Mouse (Mus musculus): ENCODE results near the gene Dcst1. TPM values are rescaled to one million over a fixed set of nuclear protein-coding genes. Genes with fewer than 3 reads are reported as not detected.

Gene Dcst1
- polyA plus RNA-seq, 1 experiment from 2014 or later, result 0.70 TPM

DNA sequence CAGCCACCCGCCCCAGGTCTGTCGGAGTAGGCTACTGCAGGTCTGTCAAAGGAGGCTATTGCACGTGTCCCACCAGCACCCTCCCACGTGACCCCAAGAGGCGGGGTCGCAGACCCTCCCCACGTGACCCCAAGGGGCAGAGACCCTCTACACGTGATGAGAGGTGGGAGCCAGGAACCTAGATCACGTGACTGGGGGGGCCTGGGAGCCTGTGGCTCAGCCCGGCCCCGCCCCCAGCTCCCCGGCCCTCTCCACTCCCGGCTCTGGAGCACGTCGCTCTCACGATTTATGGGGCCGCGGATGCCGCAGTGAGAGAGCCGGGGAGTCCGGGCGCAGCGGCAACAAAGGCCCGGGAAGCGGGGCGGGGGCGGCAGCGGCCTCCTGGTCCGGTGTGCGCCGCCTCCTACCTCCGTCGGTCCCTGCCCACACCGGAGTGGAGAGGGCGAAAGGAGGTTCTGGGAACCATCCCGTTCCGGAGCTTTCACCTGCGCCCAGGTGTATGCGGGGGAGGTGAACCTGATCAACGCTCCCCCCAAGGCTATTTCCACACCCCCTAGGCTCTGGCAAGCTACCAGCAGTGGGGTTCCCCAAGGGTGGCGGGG lies 44.4 kb downstream of the Dcst1 start:
- peak; percentile 2; the same call in 1 of the 2 replicates for ATAC-seq (ENCODE audit: insufficient read depth, low FRiP score)
- Histone ChIP-seq H3K27me3 (ENCODE audit: control insufficient read depth, insufficient read depth, low read length) (peaks cover 32% of the 10 kb centered on the region), H3K27ac (ENCODE audit: low read length) (no peak overlapping the region), H3K4me1 (ENCODE audit: control insufficient read depth, insufficient read depth, low read length) (peaks cover 48% of the 10 kb centered on the region), H3K9ac (ENCODE audit: low read length) (peak overlapping the region; percentile 67), H3K4me2 (ENCODE audit: low read depth, low read length) (peak overlapping the region; percentile 84), H3K36me3 (ENCODE audit: control insufficient read depth, insufficient read depth, low read length) (no peaks in the 10 kb centered on the region), H3K9me3 (replicated peaks; ENCODE audit: control insufficient read depth, low read length) (no peaks in the 10 kb centered on the region), H3K4me3 (replicated peaks; ENCODE audit: low read length) (peak overlapping the region; percentile 59)
- WGBS, result 1% methylated on average over 40 of the region's 41 CpGs

DNA sequence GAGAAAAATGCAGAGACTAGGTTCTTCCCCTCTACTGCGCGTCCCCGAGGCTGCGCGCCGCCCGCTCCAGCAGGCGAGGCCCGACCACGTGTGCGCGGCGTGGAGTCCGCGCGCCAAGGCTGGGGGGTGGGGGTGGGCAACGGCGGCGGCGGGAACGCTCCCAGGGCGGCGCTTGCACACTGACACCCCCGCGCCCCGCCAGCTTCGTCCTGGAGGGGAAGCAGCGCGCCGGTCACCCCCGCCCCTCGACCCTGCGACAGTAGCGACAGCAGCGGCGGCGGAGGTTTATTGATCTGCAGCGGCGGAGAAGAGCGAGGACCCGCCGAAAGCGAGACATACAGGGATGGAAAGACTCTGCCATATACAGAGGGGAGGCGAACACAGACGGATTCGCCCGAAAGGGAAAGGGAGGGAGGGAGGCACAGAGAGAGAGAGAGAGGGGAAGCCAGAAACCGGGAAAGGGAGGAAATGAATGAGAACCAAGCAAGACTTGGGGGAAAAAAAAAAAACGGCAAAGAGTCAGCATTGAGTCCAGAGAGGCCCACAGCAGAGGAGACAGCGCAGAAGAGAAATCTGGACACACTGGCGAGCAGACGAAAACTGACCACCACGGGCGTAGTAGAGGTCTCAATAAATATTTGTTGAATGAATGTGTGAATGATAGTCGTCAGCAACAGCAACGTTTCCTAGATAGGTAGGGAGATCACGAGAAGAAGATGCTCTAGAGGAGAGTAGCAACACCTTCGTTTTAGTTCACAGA lies 45.3 kb downstream of the Dcst1 start:
- H3K27ac ChIP-seq (ENCODE audit: low read length), result no peak overlapping the region
- H3K9ac ChIP-seq (ENCODE audit: low read length), result peak overlapping the region; percentile 68
- 1% methylated on average over 58 of the region's 58 CpGs for WGBS

DNA sequence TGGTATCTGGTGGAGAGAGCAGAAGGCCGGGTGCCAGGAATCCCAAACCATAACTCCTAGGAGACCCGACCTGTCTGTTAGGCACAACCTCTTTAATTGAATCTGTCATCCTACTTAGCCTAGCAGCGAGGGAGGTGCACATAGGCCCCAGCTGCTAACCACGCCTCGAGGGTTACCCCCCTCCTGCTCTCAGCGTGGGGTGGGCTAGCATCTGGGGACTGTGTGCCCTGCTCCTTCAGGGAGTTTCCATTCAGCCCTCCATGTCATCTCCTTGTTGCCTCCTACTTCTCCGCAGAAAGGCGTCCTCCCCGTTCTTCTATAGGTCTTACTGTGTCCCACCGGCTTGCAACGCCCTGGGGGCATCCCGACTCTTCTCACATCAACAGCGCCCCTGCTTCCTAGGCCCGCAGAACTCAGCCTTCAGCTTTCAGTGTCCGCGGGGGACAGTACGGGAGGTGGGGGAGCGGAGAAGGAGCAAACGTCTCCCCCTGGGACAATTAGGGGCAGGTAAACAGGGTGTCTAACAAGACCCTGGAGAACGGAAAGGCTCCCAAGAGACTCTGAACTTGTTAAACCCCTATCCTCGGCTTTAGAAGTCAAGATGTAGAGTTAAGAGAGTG lies 46.0 kb downstream of the Dcst1 start:
- no peak for ATAC-seq (ENCODE audit: insufficient read depth, low FRiP score)
- Histone ChIP-seq H3K4me2 (ENCODE audit: low read depth, low read length) (peak overlapping the region; percentile 84), H3K9ac (ENCODE audit: low read length) (peak overlapping the region; percentile 68), H3K27ac (ENCODE audit: low read length) (no peak overlapping the region), H3K36me3 (ENCODE audit: control insufficient read depth, insufficient read depth, low read length) (no peaks in the 10 kb centered on the region), H3K4me1 (ENCODE audit: control insufficient read depth, insufficient read depth, low read length) (peaks cover 60% of the 10 kb centered on the region), H3K4me3 (replicated peaks; ENCODE audit: low read length) (peak overlapping the region; percentile 59), H3K9me3 (replicated peaks; ENCODE audit: control insufficient read depth, low read length) (no peaks in the 10 kb centered on the region), H3K27me3 (ENCODE audit: control insufficient read depth, insufficient read depth, low read length) (peaks cover 32% of the 10 kb centered on the region)
- 20% methylated on average over 21 of the region's 21 CpGs for WGBS

More for the DNA sequence above, 45.3 kb downstream of the Dcst1 start:
- no peaks in the 10 kb centered on the region for H3K9me3 ChIP-seq (replicated peaks; ENCODE audit: control insufficient read depth, low read length)
- peak overlapping the region; percentile 59 for H3K4me3 ChIP-seq (replicated peaks; ENCODE audit: low read length)
- H3K27me3 ChIP-seq (ENCODE audit: control insufficient read depth, insufficient read depth, low read length), result peaks cover 32% of the 10 kb centered on the region
- no peaks in the 10 kb centered on the region for H3K36me3 ChIP-seq (ENCODE audit: control insufficient read depth, insufficient read depth, low read length)
- peaks cover 57% of the 10 kb centered on the region for H3K4me1 ChIP-seq (ENCODE audit: control insufficient read depth, insufficient read depth, low read length)
- H3K4me2 ChIP-seq (ENCODE audit: low read depth, low read length), result peak overlapping the region; percentile 84
- no peak for ATAC-seq (ENCODE audit: insufficient read depth, low FRiP score)

DNA sequence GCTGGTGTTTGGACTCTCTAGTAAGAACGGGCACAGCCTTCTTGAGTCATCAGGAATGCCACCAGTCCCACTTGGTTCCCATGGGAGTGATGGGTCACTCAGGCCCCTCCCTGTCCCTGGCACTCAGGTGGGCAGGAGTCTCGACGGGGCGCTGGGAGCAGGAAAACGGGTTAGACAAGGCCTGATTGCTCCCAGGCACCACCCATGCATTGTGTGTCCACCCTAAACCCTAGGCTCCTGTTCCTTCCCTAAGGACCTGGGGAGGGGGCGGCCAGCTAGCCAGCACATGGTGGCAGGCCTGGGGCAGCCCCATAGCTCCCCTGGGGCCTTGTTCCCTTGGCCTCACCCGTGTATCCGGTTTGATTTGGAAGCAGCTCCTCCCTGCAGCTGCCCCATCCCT lies 46.7 kb downstream of the Dcst1 start:
- 67% methylated on average over 8 of the region's 8 CpGs for WGBS
- H3K27me3 ChIP-seq (ENCODE audit: control insufficient read depth, insufficient read depth, low read length), result peaks cover 32% of the 10 kb centered on the region
- H3K9ac ChIP-seq (ENCODE audit: low read length), result no peak overlapping the region

DNA sequence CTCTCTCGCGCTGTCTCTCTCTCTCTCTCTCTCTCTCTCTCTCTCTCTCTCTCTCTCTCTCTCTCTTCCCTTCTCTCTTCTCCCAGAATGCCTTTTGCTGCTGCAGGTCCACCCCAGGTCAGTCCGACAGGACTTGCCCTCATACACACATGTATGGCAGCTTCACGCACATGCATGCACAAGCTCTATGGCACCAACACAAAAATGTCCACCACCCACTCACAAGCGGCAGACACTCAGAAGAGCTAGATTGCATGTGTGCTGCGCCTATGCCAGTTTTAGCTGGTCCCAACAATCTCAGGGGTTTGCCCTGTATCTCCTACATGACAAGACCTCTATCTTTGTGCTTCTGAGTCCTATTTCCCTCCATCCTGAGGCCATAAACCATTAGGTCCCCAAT lies 47.8 kb downstream of the Dcst1 start:
- 58% methylated on average over 6 of the region's 6 CpGs for WGBS
- Histone ChIP-seq H3K4me2 (ENCODE audit: low read depth, low read length) (no peak overlapping the region), H3K4me3 (replicated peaks; ENCODE audit: low read length) (no peak overlapping the region), H3K9me3 (replicated peaks; ENCODE audit: control insufficient read depth, low read length) (no peaks in the 10 kb centered on the region), H3K27ac (ENCODE audit: low read length) (no peak overlapping the region), H3K27me3 (ENCODE audit: control insufficient read depth, insufficient read depth, low read length) (peaks cover 32% of the 10 kb centered on the region), H3K9ac (ENCODE audit: low read length) (no peak overlapping the region), H3K4me1 (ENCODE audit: control insufficient read depth, insufficient read depth, low read length) (peaks cover 58% of the 10 kb centered on the region), H3K36me3 (ENCODE audit: control insufficient read depth, insufficient read depth, low read length) (no peaks in the 10 kb centered on the region)
- ATAC-seq (ENCODE audit: insufficient read depth, low FRiP score), result no peak

More for the DNA sequence above, 46.7 kb downstream of the Dcst1 start:
- peaks cover 60% of the 10 kb centered on the region for H3K4me1 ChIP-seq (ENCODE audit: control insufficient read depth, insufficient read depth, low read length)
- H3K27ac ChIP-seq (ENCODE audit: low read length), result no peak overlapping the region
- H3K4me3 ChIP-seq (replicated peaks; ENCODE audit: low read length), result no peak overlapping the region
- no peak for ATAC-seq (ENCODE audit: insufficient read depth, low FRiP score)
- no peaks in the 10 kb centered on the region for H3K9me3 ChIP-seq (replicated peaks; ENCODE audit: control insufficient read depth, low read length)
- H3K36me3 ChIP-seq (ENCODE audit: control insufficient read depth, insufficient read depth, low read length), result no peaks in the 10 kb centered on the region
- H3K4me2 ChIP-seq (ENCODE audit: low read depth, low read length), result no peak overlapping the region

DNA sequence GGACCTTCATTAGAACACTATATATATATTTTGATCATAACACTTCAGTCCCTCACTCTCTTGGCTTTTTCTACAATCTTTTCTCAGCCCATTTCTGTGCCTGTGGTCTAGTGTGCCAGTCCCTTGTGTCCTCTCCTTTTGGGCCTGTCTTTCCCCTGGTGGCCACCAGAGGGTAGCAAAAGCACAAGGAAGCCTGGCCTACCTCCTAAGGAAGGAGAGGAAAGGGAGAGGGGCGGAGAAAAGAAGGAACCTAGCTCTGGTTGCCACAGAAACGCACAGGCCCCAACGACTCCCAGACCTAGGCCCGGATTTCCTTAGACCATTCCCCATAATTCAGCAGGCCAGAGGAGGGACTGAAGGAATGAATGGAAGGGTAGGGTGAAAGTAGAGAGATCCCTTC lies 48.2 kb downstream of the Dcst1 start:
- WGBS, result 2% methylated on average over 4 of the region's 4 CpGs
- Histone ChIP-seq H3K4me2 (ENCODE audit: low read depth, low read length) (peak overlapping the region; percentile 70), H3K27ac (ENCODE audit: low read length) (peak overlapping the region; percentile 63), H3K9ac (ENCODE audit: low read length) (no peak overlapping the region), H3K27me3 (ENCODE audit: control insufficient read depth, insufficient read depth, low read length) (peaks cover 32% of the 10 kb centered on the region), H3K4me1 (ENCODE audit: control insufficient read depth, insufficient read depth, low read length) (peaks cover 55% of the 10 kb centered on the region), H3K4me3 (replicated peaks; ENCODE audit: low read length) (peak overlapping the region; percentile 42), H3K9me3 (replicated peaks; ENCODE audit: control insufficient read depth, low read length) (no peaks in the 10 kb centered on the region), H3K36me3 (ENCODE audit: control insufficient read depth, insufficient read depth, low read length) (no peaks in the 10 kb centered on the region)
- peak; percentile 41; the same call in 1 of the 2 replicates for ATAC-seq (ENCODE audit: insufficient read depth, low FRiP score)

DNA sequence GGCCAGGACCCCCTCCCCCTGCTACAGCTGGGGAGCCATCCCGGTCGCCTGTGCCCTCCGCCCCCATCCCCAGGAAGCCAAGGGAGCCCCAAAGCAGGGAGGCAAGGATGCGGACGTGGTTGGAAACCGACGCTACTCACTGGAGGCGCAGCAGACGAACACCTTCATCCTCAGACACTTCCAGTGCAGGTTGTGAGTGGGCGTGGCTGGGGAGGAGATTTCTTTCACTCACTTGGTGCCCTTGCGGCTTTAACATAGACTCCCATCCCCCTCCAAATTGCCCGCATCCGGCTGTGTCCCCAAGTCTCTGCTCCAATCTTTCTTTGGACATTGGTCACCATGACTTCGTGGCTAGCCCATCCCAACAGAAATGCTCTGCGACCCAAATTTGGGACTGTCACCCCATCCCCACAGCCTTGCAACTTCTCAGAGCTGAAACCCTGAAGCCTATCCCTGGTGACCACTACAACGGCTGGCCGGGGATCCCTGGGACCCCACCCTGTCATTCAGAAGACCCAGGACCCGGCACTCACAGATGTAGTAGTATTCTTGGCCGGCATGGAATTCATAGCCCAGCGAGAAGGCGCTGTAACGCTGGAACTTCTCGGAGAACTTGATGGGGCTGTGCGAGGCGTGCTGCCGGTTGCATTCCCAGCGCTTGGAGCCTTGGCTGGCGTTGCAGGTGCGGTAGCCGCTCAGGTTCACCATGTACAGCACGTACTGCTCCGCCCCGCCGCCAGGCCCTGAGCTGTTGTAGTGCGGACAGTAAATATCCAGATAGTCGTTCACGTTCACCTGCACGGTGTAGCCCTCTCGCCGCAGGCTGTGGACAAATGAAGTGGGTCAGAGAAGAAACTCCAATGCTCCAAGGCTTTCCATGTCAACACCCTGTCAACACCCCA lies 48.9 kb downstream of the Dcst1 start:
- WGBS, result 8% methylated on average over 40 of the region's 40 CpGs

DNA sequence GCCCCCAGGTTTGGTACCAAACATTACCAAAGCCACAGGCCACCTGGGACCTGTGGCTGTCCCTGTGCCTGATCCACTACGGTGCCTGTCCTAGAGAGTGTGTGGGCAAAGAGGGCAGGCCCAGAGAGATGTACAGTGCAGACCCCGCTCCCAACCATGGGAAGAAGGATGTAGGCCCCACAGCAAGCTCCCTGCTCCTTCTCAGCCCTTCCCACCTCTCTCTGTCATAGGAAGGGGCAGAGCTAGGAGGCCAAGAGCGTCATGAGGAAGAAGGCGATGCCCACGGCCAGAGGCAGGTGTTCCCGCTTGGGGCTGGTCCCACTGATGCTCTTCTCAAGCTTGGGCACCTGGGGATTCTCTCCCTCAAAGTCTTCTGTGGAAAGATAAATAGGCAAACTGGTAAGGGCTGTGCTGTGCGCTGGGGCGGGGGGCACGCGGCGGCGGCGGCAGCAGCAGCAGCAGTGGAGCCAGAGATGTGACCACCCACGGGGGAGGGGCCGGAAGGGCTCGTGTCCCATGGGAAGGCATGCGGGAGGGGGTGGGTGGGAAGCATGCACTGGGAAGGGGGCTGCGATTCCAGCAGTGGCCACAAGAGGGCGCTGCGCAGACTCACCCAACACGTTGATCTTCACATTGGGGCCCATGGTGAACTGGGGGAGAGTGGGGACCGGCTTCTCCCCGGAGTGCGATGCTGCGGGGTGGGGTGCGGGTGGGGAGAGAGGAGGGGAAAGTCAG lies 49.7 kb downstream of the Dcst1 start:
- no peaks in the 10 kb centered on the region for H3K9me3 ChIP-seq (replicated peaks; ENCODE audit: control insufficient read depth, low read length)
- 6% methylated on average over 23 of the region's 26 CpGs for WGBS
- no peaks in the 10 kb centered on the region for H3K36me3 ChIP-seq (ENCODE audit: control insufficient read depth, insufficient read depth, low read length)
- peaks cover 20% of the 10 kb centered on the region for H3K27me3 ChIP-seq (ENCODE audit: control insufficient read depth, insufficient read depth, low read length)
- peaks cover 41% of the 10 kb centered on the region for H3K4me1 ChIP-seq (ENCODE audit: control insufficient read depth, insufficient read depth, low read length)
- peak; percentile 15; the same call in 1 of the 2 replicates for ATAC-seq (ENCODE audit: insufficient read depth, low FRiP score)
- peak overlapping the region; percentile 42 for H3K4me3 ChIP-seq (replicated peaks; ENCODE audit: low read length)
- H3K4me2 ChIP-seq (ENCODE audit: low read depth, low read length), result peak overlapping the region; percentile 70
- peak overlapping the region; percentile 70 for H3K9ac ChIP-seq (ENCODE audit: low read length)
- no peak overlapping the region for H3K27ac ChIP-seq (ENCODE audit: low read length)

More for the DNA sequence above, 48.9 kb downstream of the Dcst1 start:
- peak overlapping the region; percentile 63 for H3K27ac ChIP-seq (ENCODE audit: low read length)
- peaks cover 49% of the 10 kb centered on the region for H3K4me1 ChIP-seq (ENCODE audit: control insufficient read depth, insufficient read depth, low read length)
- ATAC-seq (ENCODE audit: insufficient read depth, low FRiP score), result peak; percentile 51; the same call in 1 of the 2 replicates
- H3K9me3 ChIP-seq (replicated peaks; ENCODE audit: control insufficient read depth, low read length), result no peaks in the 10 kb centered on the region
- peak overlapping the region; percentile 70 for H3K9ac ChIP-seq (ENCODE audit: low read length)
- peaks cover 28% of the 10 kb centered on the region for H3K27me3 ChIP-seq (ENCODE audit: control insufficient read depth, insufficient read depth, low read length)
- H3K4me3 ChIP-seq (replicated peaks; ENCODE audit: low read length), result peak overlapping the region; percentile 42
- H3K36me3 ChIP-seq (ENCODE audit: control insufficient read depth, insufficient read depth, low read length), result no peaks in the 10 kb centered on the region
- H3K4me2 ChIP-seq (ENCODE audit: low read depth, low read length), result peak overlapping the region; percentile 70

Measured in stomach, embryonic 16.5 days (tissue).